Mouse (Mus musculus) stomach, embryonic 15.5 days (tissue): ENCODE results near the gene Gps2. TPM values are rescaled to one million over a fixed set of nuclear protein-coding genes. Genes with fewer than 3 reads are reported as not detected.
A peak's percentile ranks its signal among the peaks of the same experiment; 100 is the strongest.

ENCODE experiments used
- ATAC-seq: fragments of 200-750 bp; cut with Nextera tagmentation; 2 replicates; pipeline ENCODE4 v1.8.0; 2017; ENCODE audit warnings: low read depth, moderate number of reproducible peaks, moderate TSS enrichment; ENCODE audit not compliant: insufficient read depth, low FRiP score
- H3K27ac ChIP-seq: fragments of 300-500 bp; sonication (generic); 2 replicates; pipeline ENCODE4 v1.5.1; 2015; ENCODE audit warnings: mild to moderate bottlenecking, inconsistent platforms
- H3K27me3 ChIP-seq: fragments of 300-500 bp; sonication (generic); replicated peaks from 2 replicates; pipeline ENCODE4 v1.6.1; 2015; ENCODE audit warnings: inconsistent platforms
- H3K36me3 ChIP-seq: fragments of 300-500 bp; sonication (generic); 2 replicates; pipeline ENCODE4 v1.6.1; 2015; ENCODE audit warnings: inconsistent platforms
- H3K4me1 ChIP-seq: fragments of 300-500 bp; sonication (generic); 2 replicates; pipeline ENCODE4 v1.6.1; 2015; ENCODE audit warnings: inconsistent platforms
- H3K4me2 ChIP-seq: fragments of 300-500 bp; sonication (generic); 2 replicates; pipeline ENCODE4 v1.6.1; 2015; ENCODE audit warnings: mild to moderate bottlenecking, inconsistent platforms
- H3K4me3 ChIP-seq: fragments of 300-500 bp; sonication (generic); replicated peaks from 2 replicates; pipeline ENCODE4 v1.5.1; 2015; ENCODE audit warnings: inconsistent platforms
- H3K9ac ChIP-seq: fragments of 300-500 bp; sonication (generic); 2 replicates; pipeline ENCODE4 v1.6.1; 2015; ENCODE audit warnings: inconsistent platforms
- H3K9me3 ChIP-seq: fragments of 300-500 bp; sonication (generic); 2 replicates; pipeline ENCODE4 v1.6.1; 2016; ENCODE audit warnings: inconsistent platforms
- WGBS: fragments of 180-500 bp; shearing (Covaris S2); methylation state at CpG from one replicate; pipeline ENCODE4 v1.1.7; 2015; 5-methylcytosine and 5-hydroxymethylcytosine counted together
- polyA plus RNA-seq: library from polyadenylated mRNA; unstranded; fragments of >200 nt; fragmentation: Nextera tagmentation; extraction: Ambion mirVana; gene quantifications from 2 replicates; pipeline ENCODE4 v1.2.1, GENCODE M21; 2015

The Gps2 gene
- polyA plus RNA-seq, 1 experiment from 2014 or later = 66.2 TPM

DNA sequence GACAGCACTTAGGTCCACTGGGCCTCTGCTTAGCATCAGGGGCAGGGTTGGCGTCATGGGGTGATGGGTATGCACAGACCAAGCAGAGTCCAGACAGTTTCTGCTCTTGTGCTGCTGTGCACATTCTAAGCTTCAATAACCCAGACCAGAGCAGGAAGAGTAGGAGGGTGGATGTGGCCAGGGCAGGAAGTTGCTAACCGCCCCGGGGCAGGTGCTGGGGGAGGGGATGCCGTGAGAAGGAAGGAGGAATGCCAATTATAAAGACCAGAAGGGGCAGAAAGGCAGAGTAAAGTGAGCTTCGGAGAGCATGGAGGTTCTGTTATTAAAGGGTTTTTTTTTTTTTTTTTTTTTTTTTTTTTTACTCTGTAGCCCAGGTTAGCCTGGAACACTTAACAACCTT lies 19.0 kb upstream of the Gps2 start:
- no peak overlapping the region for H3K4me2 ChIP-seq
- ATAC-seq = no peak
- H3K27me3 ChIP-seq = no peaks in the 10 kb centered on the region
- no peaks in the 10 kb centered on the region for H3K9me3 ChIP-seq
- H3K4me1 ChIP-seq = peaks cover 9% of the 10 kb centered on the region; the same call in 1 of the 2 replicates
- H3K27ac ChIP-seq = no peak overlapping the region
- 71% methylated on average over 5 of the region's 5 CpGs for WGBS
- no peaks in the 10 kb centered on the region for H3K36me3 ChIP-seq
- no peak overlapping the region for H3K4me3 ChIP-seq
- H3K9ac ChIP-seq = no peak overlapping the region

DNA sequence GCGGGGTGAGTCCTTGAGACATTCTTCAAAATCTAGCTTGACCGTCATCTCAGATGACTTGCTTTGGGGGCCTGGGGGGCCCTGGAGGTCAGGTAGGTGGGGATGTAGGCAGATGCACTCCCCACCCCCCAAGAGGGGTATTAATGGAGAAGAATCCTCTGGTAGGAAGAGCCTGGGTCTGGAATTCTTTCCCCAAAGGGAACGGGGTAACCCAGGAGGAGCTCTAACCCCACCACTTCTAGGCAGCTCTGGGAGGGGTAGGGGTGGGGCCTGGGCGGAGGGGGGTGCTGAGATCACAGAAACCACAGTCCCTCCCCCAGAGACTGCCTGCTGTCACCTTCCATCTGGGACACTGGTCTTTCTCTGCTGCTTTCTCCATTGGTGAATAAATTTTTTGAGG lies 18.4 kb upstream of the Gps2 start, which contains the start of gene Acap1:
Gene Acap1, minus strand, starts transcription at position 249 of the 400 bp plus-strand sequence.
- Histone ChIP-seq H3K9ac (no peak within 1 kb of the TSS), H3K9me3 (no peaks in the 10 kb centered on the region), H3K4me1 (peaks cover 13% of the 10 kb centered on the region; the same call in 1 of the 2 replicates), H3K27ac (no peak within 1 kb of the TSS), H3K4me3 (no peak within 1 kb of the TSS), H3K36me3 (no peaks in the 10 kb centered on the region), H3K27me3 (no peaks in the 10 kb centered on the region), H3K4me2 (no peak within 1 kb of the TSS)
- ATAC-seq = no peak
- 62% methylated on average over 4 of the region's 4 CpGs for WGBS

DNA sequence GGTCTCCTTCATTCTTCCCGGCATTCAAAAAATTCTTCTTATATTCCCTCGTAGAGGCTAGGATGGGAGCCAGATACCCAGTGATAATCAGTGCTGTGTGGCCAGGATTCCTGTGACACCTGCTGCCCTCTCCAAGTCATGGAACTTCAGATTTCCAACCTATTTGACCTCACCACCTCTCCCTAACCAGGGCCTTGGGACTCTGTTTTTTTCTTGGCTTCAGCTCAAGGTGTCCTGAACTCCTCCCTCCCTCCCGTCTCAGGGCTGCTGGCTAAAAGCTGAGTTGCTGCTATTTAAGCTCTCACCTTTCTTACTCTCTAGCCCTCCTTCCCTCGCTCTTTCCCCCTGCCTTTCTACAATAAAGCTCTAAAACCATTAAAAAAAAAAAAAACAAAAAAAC lies 13.8 kb upstream of the Gps2 start:
- Histone ChIP-seq H3K27ac (no peak overlapping the region), H3K9me3 (no peaks in the 10 kb centered on the region), H3K36me3 (peaks cover 12% of the 10 kb centered on the region), H3K4me3 (peak overlapping the region; percentile 84), H3K27me3 (no peaks in the 10 kb centered on the region), H3K4me2 (peak overlapping the region; percentile 95), H3K4me1 (peaks cover 25% of the 10 kb centered on the region), H3K9ac (no peak overlapping the region; the same call in 1 of the 2 replicates)
- WGBS = 15% methylated on average over 4 of the region's 4 CpGs
- ATAC-seq = no peak

DNA sequence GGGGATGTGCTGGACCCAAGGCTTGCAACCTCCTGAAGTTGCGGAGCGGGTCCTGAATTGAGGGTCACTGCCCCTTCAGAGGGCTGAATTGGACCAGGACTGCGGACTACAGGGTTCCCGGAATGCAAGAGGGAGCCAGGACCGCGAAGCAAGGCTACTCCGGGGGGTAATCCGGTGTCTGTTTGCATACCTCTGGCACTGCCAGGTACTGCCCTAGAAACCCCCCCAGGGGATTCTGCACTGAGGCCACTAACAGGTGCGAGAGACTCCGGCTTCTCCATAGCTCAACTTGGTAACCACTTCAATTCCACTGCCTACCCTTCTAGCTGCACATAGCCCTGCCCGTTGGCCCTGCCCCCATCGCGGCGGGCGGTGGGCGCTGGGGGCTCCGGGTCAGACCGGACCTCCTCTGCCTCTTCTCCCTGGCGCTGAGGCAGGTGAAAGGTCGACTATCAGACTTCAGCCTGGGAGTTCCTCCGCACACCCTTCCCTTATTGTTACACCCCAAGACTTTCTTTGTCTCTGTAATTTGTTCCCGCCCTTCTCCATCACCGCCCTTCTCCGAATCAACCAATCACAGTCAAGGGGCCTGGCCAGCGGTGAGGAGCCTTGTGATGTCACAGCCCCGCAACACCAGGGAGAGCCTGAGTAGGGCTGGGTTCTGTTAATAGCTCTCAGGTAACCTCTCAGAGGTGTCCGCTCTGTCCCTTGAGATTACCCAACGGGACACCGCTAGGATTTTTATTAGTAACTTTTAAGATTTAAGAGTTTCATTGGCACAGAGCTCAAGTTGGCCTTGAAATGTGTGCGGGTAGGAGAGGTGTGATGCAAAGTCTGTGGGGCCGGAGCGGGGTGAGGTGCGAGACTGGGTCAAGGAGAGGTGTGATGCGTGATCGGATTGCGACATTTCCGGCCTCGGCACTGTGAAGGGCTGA lies 12.9 kb upstream of the Gps2 start, which contains the start of the genes 2810408A11Rik and Neurl4:
Gene 2810408A11Rik, minus strand, starts transcription at position 517 of the 935 bp plus-strand sequence.
Gene Neurl4, plus strand, starts transcription at position 602 of the 935 bp plus-strand sequence.
- H3K27ac ChIP-seq = peak within 1 kb of the TSS; percentile 97
- H3K9ac ChIP-seq = peak within 1 kb of the TSS; percentile 83
- 1% methylated on average over 37 of the region's 38 CpGs for WGBS
- peaks cover 16% of the 10 kb centered on the region for H3K36me3 ChIP-seq
- peak; percentile 93 for ATAC-seq
- no peaks in the 10 kb centered on the region for H3K27me3 ChIP-seq
- peak within 1 kb of the TSS; percentile 95 for H3K4me2 ChIP-seq
- no peaks in the 10 kb centered on the region for H3K9me3 ChIP-seq
- H3K4me3 ChIP-seq = peak within 1 kb of the TSS; percentile 84
- H3K4me1 ChIP-seq = peaks cover 25% of the 10 kb centered on the region

DNA sequence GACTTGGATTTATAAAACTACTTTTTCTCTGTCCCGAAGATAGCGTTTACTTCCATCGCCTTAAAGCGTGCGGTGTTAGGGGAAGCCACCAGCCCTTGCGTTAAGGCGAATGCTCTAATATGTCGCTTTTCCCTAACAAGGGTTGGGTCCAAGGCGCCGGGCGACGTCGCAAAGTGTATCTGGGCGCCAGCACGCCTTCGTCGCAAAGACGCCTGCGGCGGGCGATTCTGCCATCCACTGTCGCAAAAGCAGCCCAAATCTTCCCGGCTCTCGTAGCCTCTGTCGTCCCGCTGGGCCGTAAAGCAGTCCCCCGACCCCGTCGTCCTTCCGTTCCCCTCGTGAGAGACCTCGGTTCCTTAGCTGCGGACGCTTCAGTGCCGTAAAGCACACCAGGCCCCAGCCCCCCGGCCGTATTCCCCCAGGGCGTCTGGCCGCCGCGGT lies 12.3 kb upstream of the Gps2 start:
- H3K4me3 ChIP-seq = peak overlapping the region; percentile 84
- peak overlapping the region; percentile 95 for H3K4me2 ChIP-seq
- peak; percentile 71 for ATAC-seq
- H3K27me3 ChIP-seq = no peaks in the 10 kb centered on the region
- peak overlapping the region; percentile 97 for H3K27ac ChIP-seq
- H3K9me3 ChIP-seq = no peaks in the 10 kb centered on the region
- peaks cover 22% of the 10 kb centered on the region for H3K36me3 ChIP-seq
- H3K4me1 ChIP-seq = peaks cover 25% of the 10 kb centered on the region
- WGBS = under 1% methylated on average over 42 of the region's 42 CpGs
- H3K9ac ChIP-seq = peak overlapping the region; percentile 83

DNA sequence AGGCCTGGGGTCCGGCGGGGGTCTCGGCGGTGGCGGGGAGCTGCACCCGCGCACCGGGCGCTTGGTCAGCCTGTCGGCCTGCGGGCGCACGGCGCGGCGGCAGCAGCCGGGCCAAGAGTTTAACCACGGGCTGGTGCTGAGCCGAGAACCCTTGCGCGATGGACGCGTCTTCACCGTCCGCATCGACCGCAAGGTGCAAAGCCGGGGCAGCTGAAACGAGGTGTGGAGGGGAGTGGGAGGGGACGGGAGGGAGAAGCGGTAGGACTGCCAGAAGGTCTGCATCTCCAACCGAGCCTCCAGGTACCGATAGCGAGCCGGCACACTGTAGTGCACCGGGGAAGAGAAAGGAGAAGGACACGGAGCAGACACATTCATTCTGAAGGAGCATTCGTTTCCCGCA lies 11.7 kb upstream of the Gps2 start:
- Histone ChIP-seq H3K9me3 (no peaks in the 10 kb centered on the region), H3K36me3 (peaks cover 28% of the 10 kb centered on the region), H3K4me2 (peak overlapping the region; percentile 95), H3K4me3 (peak overlapping the region; percentile 84), H3K27ac (peak overlapping the region; percentile 97), H3K27me3 (no peaks in the 10 kb centered on the region), H3K4me1 (peaks cover 25% of the 10 kb centered on the region), H3K9ac (peak overlapping the region; percentile 83)
- 1% methylated on average over 38 of the region's 39 CpGs for WGBS
- no peak for ATAC-seq

DNA sequence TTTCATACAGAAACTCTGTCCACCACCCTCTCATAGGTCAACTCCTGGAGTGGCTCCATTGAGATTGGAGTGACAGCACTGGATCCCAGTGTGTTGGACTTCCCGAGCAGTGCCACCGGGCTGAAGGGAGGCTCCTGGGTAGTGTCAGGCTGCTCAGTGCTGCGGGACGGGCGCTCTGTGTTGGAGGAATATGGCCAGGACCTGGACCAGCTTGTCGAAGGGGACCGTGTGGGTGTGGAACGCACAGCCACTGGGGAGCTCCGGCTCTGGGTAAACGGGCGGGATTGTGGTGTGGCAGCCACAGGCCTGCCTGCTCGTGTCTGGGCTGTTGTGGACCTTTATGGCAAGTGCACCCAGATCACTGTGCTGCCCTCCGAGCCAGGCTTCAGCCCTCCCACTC lies 10.7 kb upstream of the Gps2 start:
- Histone ChIP-seq H3K9me3 (no peaks in the 10 kb centered on the region), H3K4me2 (peak overlapping the region; percentile 95), H3K4me1 (peaks cover 25% of the 10 kb centered on the region), H3K9ac (no peak overlapping the region), H3K36me3 (peaks cover 38% of the 10 kb centered on the region), H3K4me3 (peak overlapping the region; percentile 84; the same call in 1 of the 2 replicates), H3K27ac (no peak overlapping the region), H3K27me3 (no peaks in the 10 kb centered on the region)
- no peak for ATAC-seq
- WGBS = 84% methylated on average over 13 of the region's 13 CpGs

DNA sequence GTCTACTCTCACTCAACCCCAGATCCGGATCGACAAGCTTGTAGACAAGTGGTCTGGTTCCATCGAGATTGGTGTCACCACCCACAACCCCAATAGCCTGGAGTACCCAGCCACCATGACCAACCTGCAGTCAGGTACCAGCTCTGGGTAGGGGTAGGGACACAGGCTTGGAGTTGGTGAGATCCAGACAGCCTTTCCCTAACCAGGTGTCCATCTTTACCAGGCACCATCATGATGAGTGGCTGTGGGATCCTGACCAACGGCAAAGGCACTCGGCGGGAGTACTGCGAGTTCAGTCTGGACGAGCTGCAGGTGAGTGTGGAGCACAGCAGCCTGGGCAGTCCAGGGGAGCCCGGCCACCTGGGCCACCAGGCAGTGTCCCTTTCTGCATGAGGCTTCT lies 9.4 kb upstream of the Gps2 start:
- 93% methylated on average over 9 of the region's 9 CpGs for WGBS
- Histone ChIP-seq H3K27me3 (no peaks in the 10 kb centered on the region), H3K4me3 (no peak overlapping the region), H3K9me3 (no peaks in the 10 kb centered on the region), H3K9ac (no peak overlapping the region), H3K27ac (no peak overlapping the region), H3K36me3 (peaks cover 51% of the 10 kb centered on the region), H3K4me1 (peaks cover 19% of the 10 kb centered on the region), H3K4me2 (no peak overlapping the region)
- no peak for ATAC-seq

DNA sequence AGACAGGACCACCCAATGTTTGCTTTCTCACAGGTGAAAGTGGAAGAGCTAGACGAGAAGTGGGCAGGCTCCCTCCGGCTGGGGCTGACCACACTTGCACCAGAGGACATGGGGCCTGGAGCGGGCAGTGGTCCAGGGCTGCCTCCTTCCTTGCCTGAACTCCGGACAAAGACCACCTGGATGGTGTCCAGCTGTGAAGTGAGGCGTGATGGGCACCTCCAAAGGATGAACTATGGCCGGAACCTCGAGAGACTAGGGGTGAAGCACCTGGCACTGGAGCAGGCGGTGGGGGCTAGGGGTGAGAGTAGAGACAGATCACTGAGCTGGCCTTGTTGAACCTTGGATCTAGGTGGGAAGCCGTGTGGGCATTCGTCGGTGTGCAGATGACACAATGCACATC lies 5.0 kb upstream of the Gps2 start:
- no peaks in the 10 kb centered on the region for H3K27me3 ChIP-seq
- no peak overlapping the region for H3K4me3 ChIP-seq
- peaks cover 5% of the 10 kb centered on the region; the same call in 1 of the 2 replicates for H3K4me1 ChIP-seq
- H3K27ac ChIP-seq = no peak overlapping the region
- 91% methylated on average over 11 of the region's 11 CpGs for WGBS
- no peak for ATAC-seq
- no peaks in the 10 kb centered on the region for H3K9me3 ChIP-seq
- no peak overlapping the region for H3K9ac ChIP-seq
- H3K4me2 ChIP-seq = no peak overlapping the region
- H3K36me3 ChIP-seq = peaks cover 80% of the 10 kb centered on the region

DNA sequence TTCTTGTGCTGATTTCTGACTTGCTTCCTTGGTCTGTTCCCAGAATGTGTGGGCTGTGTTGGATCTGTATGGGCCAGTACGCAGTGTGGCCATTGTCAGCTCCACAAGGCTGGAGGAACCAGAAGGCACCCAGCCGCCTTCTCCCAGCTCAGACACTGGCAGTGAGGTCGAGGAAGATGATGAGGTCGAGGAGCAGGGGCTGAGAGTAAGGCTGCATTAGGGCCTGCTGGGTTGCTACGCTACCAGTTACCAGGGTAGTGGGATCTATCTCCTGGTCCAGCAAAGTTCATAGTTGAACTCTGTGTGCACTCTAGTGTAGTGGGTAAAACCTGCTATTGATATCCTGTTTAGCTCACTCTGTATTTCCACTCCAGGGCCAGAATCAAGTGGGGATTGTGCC lies 4.5 kb upstream of the Gps2 start:
- no peak overlapping the region for H3K27ac ChIP-seq
- H3K9me3 ChIP-seq = no peaks in the 10 kb centered on the region
- ATAC-seq = no peak
- H3K4me1 ChIP-seq = peaks cover 5% of the 10 kb centered on the region; the same call in 1 of the 2 replicates
- no peaks in the 10 kb centered on the region for H3K27me3 ChIP-seq
- whole genome bisulfite sequencing = 87% methylated on average over 5 of the region's 5 CpGs
- peaks cover 75% of the 10 kb centered on the region for H3K36me3 ChIP-seq
- no peak overlapping the region for H3K4me2 ChIP-seq
- no peak overlapping the region for H3K9ac ChIP-seq
- H3K4me3 ChIP-seq = no peak overlapping the region

DNA sequence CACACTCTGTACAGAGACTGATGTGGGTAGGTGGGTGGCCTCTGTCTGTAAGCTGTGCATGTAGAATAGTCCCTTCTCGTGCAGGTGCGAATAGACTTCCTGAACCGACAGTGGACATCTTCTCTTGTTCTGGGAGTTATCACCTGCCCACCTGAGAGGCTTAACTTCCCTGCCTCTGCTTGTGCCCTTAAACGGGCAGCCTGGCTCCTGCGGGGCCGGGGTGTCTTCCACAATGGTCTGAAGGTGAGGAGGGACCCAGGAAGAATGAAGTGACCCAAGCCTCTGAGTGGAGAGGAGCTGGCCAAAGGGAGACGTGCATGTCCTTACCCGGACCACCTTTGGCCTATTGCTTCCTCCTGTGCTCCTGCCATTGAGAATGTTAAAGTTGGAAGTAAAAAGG lies 3.5 kb upstream of the Gps2 start:
- Histone ChIP-seq H3K4me1 (peaks cover 9% of the 10 kb centered on the region; the same call in 1 of the 2 replicates), H3K27me3 (no peaks in the 10 kb centered on the region), H3K36me3 (peaks cover 72% of the 10 kb centered on the region), H3K4me2 (no peak overlapping the region), H3K27ac (no peak overlapping the region), H3K4me3 (no peak overlapping the region), H3K9me3 (no peaks in the 10 kb centered on the region), H3K9ac (no peak overlapping the region)
- WGBS = 90% methylated on average over 8 of the region's 8 CpGs
- ATAC-seq = no peak
